Mouse (Mus musculus): ENCODE results near the gene Tanc1. TPM values are rescaled to one million over a fixed set of nuclear protein-coding genes. Genes with fewer than 3 reads are reported as not detected.

Tanc1 gene
- total RNA-seq, 2 experiments from 2014 or later, result 18.9 to 31.4 TPM

DNA sequence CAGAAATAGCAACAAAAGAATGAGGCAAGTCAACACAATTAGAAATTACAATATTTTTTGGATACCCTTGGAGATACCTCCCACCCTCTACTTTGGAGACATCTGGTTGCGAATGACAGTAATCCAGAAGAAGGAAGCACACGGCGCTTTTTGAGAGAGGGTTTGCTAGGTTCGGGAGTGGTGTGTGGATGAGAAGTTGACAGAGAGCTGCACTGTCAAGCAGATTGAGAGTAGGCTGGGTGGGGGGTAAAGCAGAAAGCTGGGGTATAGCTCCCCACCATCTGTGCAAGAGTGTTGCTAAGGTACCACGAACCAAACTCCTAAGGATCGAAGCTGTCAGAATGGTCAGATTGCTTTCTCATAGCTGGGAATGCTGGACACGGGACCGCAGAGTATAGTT is 40.0 kb downstream of the Tanc1 start:
- no peak for DNase-seq

DNA sequence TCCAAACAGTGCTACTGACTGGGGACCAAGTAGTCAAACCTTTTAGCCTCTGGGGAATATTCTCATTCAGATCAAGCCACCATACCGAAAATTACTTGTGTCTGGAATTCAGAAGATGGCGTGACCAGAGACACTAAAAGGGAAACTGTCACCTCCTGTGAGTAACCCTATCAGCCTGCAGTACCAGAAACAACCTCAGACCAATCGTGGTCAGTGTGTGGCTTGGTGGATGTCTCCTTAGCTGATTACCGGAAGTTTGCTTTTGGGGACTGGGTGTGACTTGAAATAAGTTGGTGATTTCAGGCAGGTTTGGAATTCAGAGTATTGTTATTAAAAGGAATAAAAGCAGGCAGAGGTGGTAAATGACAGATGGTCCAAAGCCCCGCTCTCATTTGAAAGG is 40.9 kb downstream of the Tanc1 start:
- DNase-seq, result no peak

DNA sequence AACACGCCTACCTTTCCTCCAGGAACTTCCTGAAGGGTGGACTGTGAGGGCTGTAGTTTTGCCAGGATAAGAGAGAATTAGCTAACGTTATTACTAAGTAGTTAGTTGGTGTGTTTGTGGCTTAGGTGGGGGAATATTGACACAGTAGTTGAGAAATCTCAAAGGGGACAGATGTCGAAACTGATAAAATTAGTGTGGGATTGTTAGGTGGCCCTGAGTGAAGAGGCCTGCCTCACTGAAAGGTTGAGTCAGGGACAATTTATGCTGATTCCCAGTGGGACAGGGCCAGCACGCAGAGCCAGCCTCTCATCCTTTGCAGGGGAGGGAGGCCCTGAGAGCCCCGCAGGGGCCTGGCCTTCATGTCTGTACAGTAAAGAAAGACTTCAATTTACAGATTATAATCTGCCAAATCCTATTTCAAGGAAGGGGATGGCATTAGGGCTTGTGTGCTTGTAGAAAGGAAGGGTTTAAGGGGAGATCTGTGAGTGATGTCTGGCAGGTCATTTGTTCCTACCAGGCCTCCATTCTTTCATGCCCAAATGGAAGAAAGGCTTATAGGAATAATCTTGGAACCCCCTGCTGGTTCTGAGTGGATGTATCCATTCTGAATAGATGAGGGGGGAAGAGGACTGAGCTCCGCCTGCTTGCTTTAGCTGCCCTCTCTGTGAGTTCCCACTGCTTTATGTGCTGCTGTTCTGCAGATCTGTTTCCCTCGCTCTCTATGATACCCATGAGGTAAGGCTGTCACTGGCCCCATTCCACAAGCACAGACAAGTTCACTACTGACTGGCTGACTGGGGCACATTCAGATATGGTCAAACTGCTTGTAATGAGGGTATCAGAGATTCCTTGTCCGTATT is 41.7 kb downstream of the Tanc1 start:
- no peak for DNase-seq

- no peak for DNase-seq
Measured at GRCm38 (mm10) chr2:59655471-59655870, 43.6 kb downstream of the Tanc1 start.

- no peak for DNase-seq
Measured at GRCm38 (mm10) chr2:59656680-59657079, 44.8 kb downstream of the Tanc1 start.

GRCm38 (mm10) chr2:59659686-59660085 is 47.8 kb downstream of the Tanc1 start:
- DNase-seq, result no peak

DNA sequence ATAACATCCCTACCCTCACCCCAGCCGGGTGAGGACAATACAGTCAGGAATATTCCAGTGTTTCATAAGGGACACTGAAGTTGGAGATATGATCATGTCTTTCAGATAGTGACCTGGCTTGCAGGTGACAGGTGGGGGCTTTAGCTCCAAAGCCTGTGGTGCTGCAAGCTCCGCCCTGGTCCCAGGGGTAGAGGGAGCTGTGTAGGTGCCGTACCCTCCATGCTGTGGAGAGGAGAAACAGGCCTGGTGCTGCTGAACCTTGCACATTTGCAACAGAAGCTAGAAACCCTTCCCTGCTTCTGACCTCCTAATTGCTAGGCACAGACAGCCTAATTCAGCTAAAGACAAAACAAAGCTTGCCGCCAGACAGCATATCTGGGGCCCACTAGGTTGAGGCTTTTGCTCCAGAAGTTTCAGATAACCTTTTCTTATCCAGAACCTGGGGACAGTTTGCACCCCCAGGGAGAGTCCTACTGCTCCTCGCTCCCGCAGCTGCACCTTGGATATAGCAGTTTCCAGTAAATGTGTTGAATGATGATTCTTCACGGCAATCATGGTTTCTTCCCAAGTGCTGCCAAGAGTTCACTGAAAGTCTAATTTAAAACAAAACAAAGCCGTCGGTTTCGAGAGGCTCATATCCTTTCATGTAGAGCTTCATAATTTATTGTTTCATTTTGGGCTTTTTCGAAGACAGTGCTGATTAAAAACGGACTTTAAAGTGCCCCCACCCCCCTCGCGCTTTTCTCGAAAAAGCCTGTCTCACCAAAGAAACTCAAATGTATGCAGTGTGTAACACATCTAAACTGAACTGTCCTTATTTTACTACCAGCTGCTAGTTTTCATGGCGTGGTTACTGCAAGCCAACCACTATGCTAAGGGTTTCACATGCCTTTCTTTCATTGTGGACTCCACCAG is 49.3 kb downstream of the Tanc1 start:
- DNase-seq, result no peak

DNA sequence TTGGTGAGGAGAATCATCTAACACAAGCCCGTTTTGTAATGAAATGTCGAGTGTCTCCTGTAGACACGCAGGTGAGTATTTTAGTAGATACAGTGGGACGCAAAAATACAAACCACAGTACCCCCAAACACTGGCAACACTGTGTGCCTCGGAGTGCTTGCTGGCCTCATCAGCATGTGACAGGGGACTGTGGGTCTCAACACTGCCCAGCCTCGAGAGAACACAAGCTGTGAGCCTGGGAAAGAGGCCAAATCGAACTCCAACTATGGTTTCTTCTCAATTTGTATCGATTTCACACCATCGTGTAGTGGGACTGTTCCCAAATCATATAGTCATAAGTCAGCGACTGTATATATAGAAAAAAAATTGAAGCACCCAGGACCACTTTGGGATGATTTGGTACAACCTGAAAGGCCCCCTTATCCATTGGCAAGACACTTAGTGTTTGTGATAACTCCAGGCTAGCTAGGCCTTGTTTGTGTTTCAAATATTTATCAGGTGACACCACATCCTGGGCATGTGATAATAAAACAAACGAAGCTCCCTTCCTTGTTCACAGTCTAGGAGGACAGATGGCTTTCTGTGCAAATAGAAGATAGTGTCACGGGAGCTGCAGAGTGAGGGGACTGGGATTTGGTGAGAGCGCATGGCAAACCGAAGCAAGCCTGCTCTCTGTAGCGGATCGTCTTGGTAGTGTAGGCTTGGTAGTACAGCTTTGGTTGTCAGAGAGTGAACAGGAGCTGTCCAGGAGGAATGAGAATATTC is 53.1 kb downstream of the Tanc1 start:
- DNase-seq, result no peak

- DNase-seq, result no peak
Measured at GRCm38 (mm10) chr2:59666533-59666932, 54.7 kb downstream of the Tanc1 start.

DNA sequence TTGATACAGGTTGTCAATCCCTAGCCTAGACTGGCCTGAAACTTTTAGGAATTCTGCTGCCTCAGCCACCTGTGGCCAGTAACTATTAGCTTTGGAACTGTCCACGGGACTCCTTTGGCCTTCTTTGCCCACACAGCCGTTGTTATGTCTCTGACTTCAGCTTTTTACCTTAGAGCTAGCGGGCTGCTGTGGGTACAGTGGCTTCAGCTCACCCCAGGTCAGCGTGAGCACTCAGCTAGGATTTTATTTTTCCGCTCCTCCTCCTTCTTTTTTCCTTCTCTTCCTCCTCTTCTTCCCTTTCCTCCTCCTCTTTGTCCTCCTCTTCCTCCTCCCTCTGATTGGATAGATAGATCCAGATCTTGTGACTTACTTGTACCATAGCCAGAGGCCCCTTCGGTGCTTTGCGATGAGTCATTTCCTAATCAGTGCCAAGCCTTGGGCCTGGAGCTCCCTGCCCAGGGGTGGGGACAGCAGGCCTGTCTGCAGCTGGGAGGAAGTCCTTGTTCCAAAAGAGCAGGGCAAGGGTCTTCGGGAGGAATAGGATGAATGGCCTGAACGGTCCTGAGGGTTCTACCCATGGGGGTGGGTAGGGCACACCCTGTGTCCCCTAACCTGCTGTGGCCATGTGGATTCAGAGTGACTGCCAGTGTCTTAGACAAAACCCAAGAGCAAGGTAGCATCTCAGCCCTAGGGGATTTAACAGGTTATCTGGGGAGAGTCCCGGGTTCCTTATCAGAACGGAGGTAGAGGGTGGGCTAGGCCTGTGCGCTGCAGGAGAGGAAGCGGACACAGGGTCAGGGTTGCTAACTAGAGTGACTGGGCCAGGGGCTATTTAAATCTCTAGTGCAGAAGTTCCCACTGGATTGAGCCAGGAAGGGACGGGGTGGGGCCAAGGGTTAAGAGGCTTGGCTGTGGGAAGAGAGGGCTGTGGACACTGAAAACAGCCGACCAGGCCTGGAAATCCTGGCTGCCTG is 58.5 kb downstream of the Tanc1 start:
- peak; percentile 81 for DNase-seq

DNA sequence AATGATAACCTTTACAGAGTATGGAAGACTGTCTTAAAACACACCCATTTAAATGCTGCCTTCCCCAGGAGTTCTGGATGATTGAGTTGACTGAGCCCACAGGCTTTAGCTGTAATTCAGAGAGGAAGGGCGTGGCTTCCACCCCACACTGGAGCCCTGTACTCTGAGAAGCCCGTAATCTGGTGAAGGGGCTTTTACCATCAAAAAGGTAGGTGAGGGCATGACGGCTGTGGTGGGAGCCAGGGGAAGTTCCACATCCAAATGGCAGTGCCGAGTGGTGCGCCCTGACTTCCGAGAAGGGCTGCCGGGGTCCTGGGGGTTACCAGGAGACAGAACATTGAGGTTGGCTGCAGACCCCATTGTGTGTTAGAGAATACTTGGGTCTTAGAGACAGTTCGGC is 59.8 kb downstream of the Tanc1 start:
- DNase-seq, result no peak

GRCm38 (mm10) chr2:59672086-59672485 is 60.2 kb downstream of the Tanc1 start:
- DNase-seq, result no peak

DNA sequence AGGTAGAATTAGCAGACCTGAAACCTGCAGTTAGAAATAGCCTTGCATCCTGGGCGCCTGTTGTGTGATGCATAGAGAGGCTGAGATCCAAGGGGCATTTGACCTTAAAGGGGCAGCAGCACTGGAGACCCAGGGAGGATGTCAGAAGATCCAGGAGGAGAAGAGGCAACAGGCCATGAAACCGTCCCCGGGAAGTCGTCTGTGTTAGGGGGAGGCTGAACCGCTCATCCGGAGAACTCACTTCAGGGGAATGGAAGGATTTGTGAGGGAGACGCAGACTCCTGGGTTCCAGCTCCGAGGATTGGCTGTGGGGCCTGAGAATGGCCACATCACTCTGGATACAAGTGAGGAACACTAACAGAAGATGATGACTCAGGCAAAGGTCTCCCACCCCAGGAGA is 60.8 kb downstream of the Tanc1 start:
- DNase-seq, result no peak

GRCm38 (mm10) chr2:59673351-59673750 is 61.5 kb downstream of the Tanc1 start:
- no peak for DNase-seq

- no peak for DNase-seq
Measured at GRCm38 (mm10) chr2:59673877-59674276, 62.0 kb downstream of the Tanc1 start.

- DNase-seq, result no peak
Measured at GRCm38 (mm10) chr2:59675270-59675995, 63.6 kb downstream of the Tanc1 start.

DNA sequence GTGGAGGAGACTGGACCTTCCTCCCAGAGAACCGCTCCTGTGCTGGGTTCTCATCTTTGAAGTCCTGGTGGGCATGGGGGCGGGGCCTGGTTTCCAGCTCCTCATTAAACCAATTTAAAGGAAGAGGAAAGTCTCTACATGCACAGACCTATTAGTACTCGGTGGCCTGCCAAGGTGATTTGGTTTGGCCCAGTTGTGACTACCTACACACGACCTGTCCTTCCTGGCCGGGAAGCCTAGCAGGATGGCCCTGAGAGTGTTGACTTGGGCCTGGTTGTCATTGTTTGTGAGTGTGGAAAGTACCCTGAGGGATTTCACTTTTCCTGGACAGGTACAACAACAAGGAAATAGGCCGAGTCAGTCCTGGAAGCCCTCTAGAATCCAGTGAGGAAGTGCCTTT is 64.2 kb downstream of the Tanc1 start:
- DNase-seq, result no peak

DNA sequence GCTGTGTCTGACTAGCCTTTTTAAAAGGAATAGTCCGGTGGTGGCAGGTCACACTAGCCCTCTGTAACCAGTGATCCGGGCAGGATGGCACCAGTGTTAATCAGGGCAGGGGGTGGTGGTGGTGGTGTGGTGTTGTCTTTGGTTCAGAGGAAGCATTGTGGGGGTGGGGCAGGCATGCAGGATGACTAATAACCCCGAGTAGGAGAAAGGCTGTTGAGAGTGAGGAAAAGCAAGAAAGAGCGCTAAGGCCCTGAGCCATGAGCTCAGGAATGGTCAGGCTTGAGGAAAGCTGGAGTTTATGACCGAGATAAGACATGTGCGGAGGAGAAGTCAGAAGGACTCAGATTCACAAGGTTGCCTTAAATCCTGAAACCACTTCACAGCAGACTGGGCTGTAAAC is 64.6 kb downstream of the Tanc1 start:
- no peak for DNase-seq

DNA sequence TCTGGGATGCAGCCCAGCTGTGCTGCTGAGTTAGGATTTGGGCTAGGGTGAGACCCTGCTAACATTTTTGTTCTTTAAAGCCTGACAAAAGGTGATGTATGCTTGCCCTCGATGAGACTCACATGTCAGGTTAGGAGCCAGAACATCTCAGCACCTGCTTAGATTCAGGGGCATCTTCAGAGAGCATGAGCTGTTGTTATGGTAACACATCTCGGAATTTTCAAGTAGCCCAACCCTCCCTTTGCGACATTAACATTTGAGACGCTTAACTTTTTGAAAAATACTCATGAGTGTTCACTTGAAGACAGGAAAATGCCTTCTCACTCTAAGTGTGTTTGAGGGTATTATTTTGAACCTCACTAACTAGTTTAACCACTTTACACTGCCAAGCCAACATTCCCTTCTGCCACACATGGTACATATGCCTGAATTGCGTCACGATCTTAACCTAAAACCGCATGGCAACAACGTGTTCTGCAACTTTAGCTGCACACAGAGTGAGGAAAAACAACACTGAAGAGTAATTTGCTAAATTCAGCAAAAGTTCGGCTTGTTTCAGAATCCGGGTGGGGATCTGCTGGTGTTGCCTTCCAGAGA is 67.7 kb downstream of the Tanc1 start:
- DNase-seq, result no peak

DNA sequence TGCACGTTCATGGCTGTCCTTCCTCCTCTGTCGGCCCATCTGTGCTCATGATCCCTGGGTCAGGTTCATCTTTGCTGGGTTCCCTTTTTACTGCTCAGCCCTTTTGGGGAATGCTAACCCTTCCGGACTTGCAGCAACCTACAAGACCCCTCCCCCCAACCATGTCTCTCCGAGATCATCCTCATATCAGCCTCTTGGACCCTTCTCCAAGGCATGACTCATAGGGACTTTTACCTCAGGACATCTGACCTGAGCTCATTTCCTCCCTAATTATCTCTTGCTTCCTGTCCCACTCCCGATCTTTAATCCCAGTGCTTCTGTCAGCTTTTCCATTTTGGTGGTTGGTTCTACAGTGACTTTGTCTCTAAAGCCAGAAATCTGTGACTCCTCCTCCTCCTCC is 68.9 kb downstream of the Tanc1 start:
- no peak for DNase-seq
